Mouse (Mus musculus) testis, adult 2 months (tissue): ENCODE results near the gene Ttc3. TPM values are rescaled to one million over a fixed set of nuclear protein-coding genes. Genes with fewer than 3 reads are reported as not detected.

Source experiments
- H3K27ac ChIP-seq: fragments of 200-500 bp; 2 replicates; pipeline ENCODE4 v1.5.1; 2012; ENCODE audit warnings: low read depth, low read length; ENCODE audit not compliant: control insufficient read depth, insufficient read depth
- H3K27me3 ChIP-seq: fragments of 200-500 bp; 2 replicates; pipeline ENCODE4 v1.6.1; 2012; ENCODE audit warnings: mild to moderate bottlenecking, low read length, moderate library complexity; ENCODE audit not compliant: control insufficient read depth, insufficient read depth
- H3K36me3 ChIP-seq: fragments of 200-500 bp; 2 replicates; pipeline ENCODE4 v1.6.1; 2012; ENCODE audit warnings: mild to moderate bottlenecking, low read length; ENCODE audit not compliant: control insufficient read depth, insufficient read depth
- H3K4me1 ChIP-seq: fragments of 200-500 bp; 2 replicates; pipeline ENCODE4 v1.6.1; 2012; ENCODE audit warnings: low read length; ENCODE audit not compliant: control insufficient read depth, insufficient read depth
- H3K4me3 ChIP-seq: fragments of 200-500 bp; 2 replicates; pipeline ENCODE4 v1.5.1; 2012; ENCODE audit warnings: low read depth, mild to moderate bottlenecking, low read length, moderate library complexity, mixed read lengths; ENCODE audit not compliant: control insufficient read depth
- CTCF ChIP-seq: fragments of 200-500 bp; IDR thresholded peaks from 2 replicates; pipeline ENCODE4 v1.5.1; 2012; ENCODE audit warnings: low read depth, mild to moderate bottlenecking, inconsistent platforms, low read length, moderate library complexity; ENCODE audit not compliant: control insufficient read depth, insufficient read depth, insufficient replicate concordance
- POLR2A ChIP-seq: fragments of 200-500 bp; IDR thresholded peaks from 2 replicates; pipeline ENCODE4 v1.6.1; 2012; ENCODE audit warnings: low read depth, mild to moderate bottlenecking, inconsistent platforms, low read length, moderate library complexity; ENCODE audit not compliant: control insufficient read depth
- polyA plus RNA-seq: library from polyadenylated mRNA; depleted of rRNA; stranded (reverse); fragments of >200 nt; gene quantifications from 2 replicates; pipeline ENCODE4 v1.2.3, GENCODE M21; 2012

Ttc3 gene
- polyA plus RNA-seq, 1 experiment = 10.7 TPM

- Histone ChIP-seq H3K27ac (no peak overlapping the region), H3K4me3 (no peak overlapping the region), H3K36me3 (no peaks in the 10 kb centered on the region), H3K4me1 (peaks cover under 1% of the 10 kb centered on the region; the same call in 1 of the 2 replicates), H3K27me3 (no peaks in the 10 kb centered on the region)
- TF ChIP-seq CTCF (no peak), POLR2A (no peak)
These were observed 12.9 kb downstream of the Ttc3 start for GRCm38 (mm10) chr16:94383277-94383676.

- no peaks in the 10 kb centered on the region for H3K4me1 ChIP-seq
- H3K4me3 ChIP-seq = no peak overlapping the region
- no peak overlapping the region for H3K27ac ChIP-seq
- no peaks in the 10 kb centered on the region for H3K36me3 ChIP-seq
- TF ChIP-seq POLR2A (no peak), CTCF (no peak)
- H3K27me3 ChIP-seq = no peaks in the 10 kb centered on the region
These were observed 17.3 kb downstream of the Ttc3 start for GRCm38 (mm10) chr16:94387690-94388089.

DNA sequence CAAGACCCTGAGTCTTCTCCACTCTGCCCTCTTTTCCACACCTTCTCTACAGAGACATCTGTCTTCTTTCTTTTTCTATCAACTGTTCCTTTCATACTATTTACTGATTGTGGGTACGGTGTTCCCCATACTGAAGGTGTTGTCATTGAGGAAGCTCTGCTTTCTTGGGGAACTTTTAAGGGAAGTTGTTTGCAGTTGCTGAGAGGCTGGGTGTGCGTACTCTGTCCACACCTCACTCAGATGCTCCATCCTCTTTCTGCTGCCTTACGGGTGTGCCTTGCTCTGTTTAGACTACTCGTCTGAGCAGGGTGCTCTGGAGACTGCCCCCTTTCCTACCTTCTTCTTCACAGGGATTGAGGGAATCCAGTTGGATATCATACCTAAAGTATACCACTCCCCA, 21.9 kb downstream of the Ttc3 start:
- H3K27me3 ChIP-seq = no peaks in the 10 kb centered on the region
- no peaks in the 10 kb centered on the region for H3K36me3 ChIP-seq
- H3K27ac ChIP-seq = no peak overlapping the region
- H3K4me3 ChIP-seq = no peak overlapping the region
- no peak for TF ChIP-seq POLR2A
- no peak for TF ChIP-seq CTCF
- H3K4me1 ChIP-seq = no peaks in the 10 kb centered on the region

- H3K36me3 ChIP-seq = no peaks in the 10 kb centered on the region
- H3K4me3 ChIP-seq = no peak overlapping the region
- TF ChIP-seq POLR2A (no peak), CTCF (no peak)
- H3K27ac ChIP-seq = no peak overlapping the region
- H3K27me3 ChIP-seq = no peaks in the 10 kb centered on the region
- H3K4me1 ChIP-seq = no peaks in the 10 kb centered on the region
These were observed 24.6 kb downstream of the Ttc3 start for GRCm38 (mm10) chr16:94395051-94395450.

GRCm38 (mm10) chr16:94396641-94397040, 26.2 kb downstream of the Ttc3 start:
- TF ChIP-seq CTCF = no peak
- TF ChIP-seq POLR2A = no peak
- Histone ChIP-seq H3K36me3 (no peaks in the 10 kb centered on the region), H3K4me1 (no peaks in the 10 kb centered on the region), H3K27me3 (no peaks in the 10 kb centered on the region), H3K27ac (no peak overlapping the region), H3K4me3 (no peak overlapping the region)

GRCm38 (mm10) chr16:94399141-94399540, 28.7 kb downstream of the Ttc3 start:
- H3K27ac ChIP-seq = no peak overlapping the region
- H3K4me1 ChIP-seq = no peaks in the 10 kb centered on the region
- H3K4me3 ChIP-seq = no peak overlapping the region
- no peaks in the 10 kb centered on the region for H3K36me3 ChIP-seq
- H3K27me3 ChIP-seq = no peaks in the 10 kb centered on the region
- no peak for TF ChIP-seq CTCF
- no peak for TF ChIP-seq POLR2A

- no peak overlapping the region for H3K4me3 ChIP-seq
- TF ChIP-seq POLR2A (no peak), CTCF (no peak)
These were observed 31.2 kb downstream of the Ttc3 start for GRCm38 (mm10) chr16:94401636-94402035.

DNA sequence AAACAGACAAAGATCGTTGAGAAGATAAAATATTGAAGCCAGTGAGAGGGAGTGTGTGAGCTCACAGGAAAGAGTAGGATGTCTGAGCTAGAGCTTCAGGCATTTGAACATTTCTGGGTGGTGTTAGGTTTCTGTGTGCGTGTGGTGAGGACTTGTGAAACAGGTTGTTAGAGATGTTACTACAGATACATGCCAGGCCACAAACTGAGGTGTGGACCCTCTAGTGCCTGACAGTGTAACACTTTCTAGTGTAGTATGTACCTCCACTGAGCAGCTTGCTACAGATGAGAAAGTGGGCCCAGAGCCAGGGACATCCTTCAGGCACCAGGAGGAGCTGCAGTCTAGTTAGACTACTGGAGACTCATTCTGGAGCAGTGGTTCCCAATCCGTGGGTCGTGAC, 31.8 kb downstream of the Ttc3 start:
- no peaks in the 10 kb centered on the region for H3K36me3 ChIP-seq
- no peak overlapping the region for H3K4me3 ChIP-seq
- H3K27ac ChIP-seq = no peak overlapping the region
- no peaks in the 10 kb centered on the region for H3K4me1 ChIP-seq
- TF ChIP-seq POLR2A (no peak), CTCF (no peak)
- no peaks in the 10 kb centered on the region for H3K27me3 ChIP-seq

More at GRCm38 (mm10) chr16:94401636-94402035, 31.2 kb downstream of the Ttc3 start:
- no peaks in the 10 kb centered on the region for H3K36me3 ChIP-seq
- H3K27ac ChIP-seq = no peak overlapping the region
- no peaks in the 10 kb centered on the region for H3K4me1 ChIP-seq
- H3K27me3 ChIP-seq = no peaks in the 10 kb centered on the region
